Mouse (Mus musculus) erythroblast, embryonic 14.5 days (primary cell): ENCODE results near the gene Traip. TPM values are rescaled to one million over a fixed set of nuclear protein-coding genes. Genes with fewer than 3 reads are reported as not detected.

ENCODE experiments used
- H3K27me3 ChIP-seq: 2 replicates; pipeline ENCODE4 v1.6.1; 2012; ENCODE audit warnings: inconsistent platforms; ENCODE audit not compliant: control insufficient read depth
- H3K36me3 ChIP-seq: 2 replicates; pipeline ENCODE4 v1.6.1; 2012; ENCODE audit warnings: mild to moderate bottlenecking, inconsistent platforms; ENCODE audit not compliant: control insufficient read depth
- H3K4me1 ChIP-seq: 2 replicates; pipeline ENCODE4 v1.6.1; 2012; ENCODE audit warnings: inconsistent platforms; ENCODE audit not compliant: control insufficient read depth
- H3K4me3 ChIP-seq: replicated peaks from 2 replicates; pipeline ENCODE3; 2012; ENCODE audit warnings: moderate library complexity, mild to moderate bottlenecking, inconsistent platforms
- H3K9me3 ChIP-seq: 2 replicates; pipeline ENCODE4 v1.6.1; 2012; ENCODE audit warnings: low read length, inconsistent platforms, mixed read lengths; ENCODE audit not compliant: control insufficient read depth
- GATA1 ChIP-seq: IDR thresholded peaks from 2 replicates; pipeline ENCODE4 v1.6.1; 2012; ENCODE audit warnings: low read length, inconsistent platforms, mixed read lengths
- TAL1 ChIP-seq: IDR thresholded peaks from 3 replicates; pipeline ENCODE4 v1.6.1; 2012; ENCODE audit warnings: low read length, inconsistent platforms, mixed read lengths
- polyA plus RNA-seq: library from polyadenylated mRNA; stranded (reverse); fragments of >175 nt; gene quantifications from 2 replicates; pipeline ENCODE4 v1.2.3, GENCODE M21; 2012

Gene Traip
- polyA plus RNA-seq, 1 experiment, result 0.97 TPM

GRCm38 (mm10) chr9:107963700-107964099 is 13.8 kb downstream of the Traip start:
- Histone ChIP-seq H3K4me3 (no peak overlapping the region), H3K4me1 (peaks cover 25% of the 10 kb centered on the region), H3K9me3 (no peaks in the 10 kb centered on the region), H3K36me3 (peaks cover 99% of the 10 kb centered on the region), H3K27me3 (no peaks in the 10 kb centered on the region)
- TF ChIP-seq GATA1 (no peak), TAL1 (no peak)

- H3K9me3 ChIP-seq, result no peaks in the 10 kb centered on the region
- no peak overlapping the region for H3K4me3 ChIP-seq
- peaks cover 99% of the 10 kb centered on the region for H3K36me3 ChIP-seq
- TF ChIP-seq GATA1, result no peak
- no peak for TF ChIP-seq TAL1
- H3K4me1 ChIP-seq, result peaks cover 32% of the 10 kb centered on the region
- no peaks in the 10 kb centered on the region for H3K27me3 ChIP-seq
These were observed 14.7 kb downstream of the Traip start for GRCm38 (mm10) chr9:107964681-107965080.

DNA sequence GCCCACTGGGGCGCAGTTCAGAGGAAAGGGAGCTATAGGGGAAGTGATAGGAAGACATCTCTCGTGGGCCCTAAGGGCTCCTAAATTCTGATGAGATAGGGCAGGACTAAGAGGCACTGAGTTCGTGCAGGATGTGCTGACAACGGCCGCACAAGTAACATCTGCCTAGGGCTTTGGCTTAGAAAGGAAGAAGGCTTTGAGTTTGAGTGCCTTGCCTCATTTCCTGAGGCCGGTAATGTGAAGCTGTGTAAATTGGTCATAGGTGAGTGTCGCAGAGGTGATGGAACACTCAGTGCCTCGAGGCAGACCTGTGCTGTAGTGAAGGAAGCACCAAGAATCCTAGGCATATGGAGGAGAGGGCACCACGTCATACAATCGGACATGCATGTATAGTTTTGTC is 16.7 kb downstream of the Traip start:
- no peaks in the 10 kb centered on the region for H3K27me3 ChIP-seq
- H3K9me3 ChIP-seq, result no peaks in the 10 kb centered on the region
- peaks cover 52% of the 10 kb centered on the region for H3K4me1 ChIP-seq
- H3K36me3 ChIP-seq, result peaks cover 99% of the 10 kb centered on the region
- H3K4me3 ChIP-seq, result no peak overlapping the region
- TF ChIP-seq GATA1, result no peak
- no peak for TF ChIP-seq TAL1

GRCm38 (mm10) chr9:107967437-107967836 is 17.5 kb downstream of the Traip start:
- no peak for TF ChIP-seq GATA1
- TF ChIP-seq TAL1, result no peak
- Histone ChIP-seq H3K4me3 (no peak overlapping the region), H3K36me3 (peaks cover 99% of the 10 kb centered on the region), H3K4me1 (peaks cover 60% of the 10 kb centered on the region), H3K27me3 (no peaks in the 10 kb centered on the region), H3K9me3 (no peaks in the 10 kb centered on the region)

DNA sequence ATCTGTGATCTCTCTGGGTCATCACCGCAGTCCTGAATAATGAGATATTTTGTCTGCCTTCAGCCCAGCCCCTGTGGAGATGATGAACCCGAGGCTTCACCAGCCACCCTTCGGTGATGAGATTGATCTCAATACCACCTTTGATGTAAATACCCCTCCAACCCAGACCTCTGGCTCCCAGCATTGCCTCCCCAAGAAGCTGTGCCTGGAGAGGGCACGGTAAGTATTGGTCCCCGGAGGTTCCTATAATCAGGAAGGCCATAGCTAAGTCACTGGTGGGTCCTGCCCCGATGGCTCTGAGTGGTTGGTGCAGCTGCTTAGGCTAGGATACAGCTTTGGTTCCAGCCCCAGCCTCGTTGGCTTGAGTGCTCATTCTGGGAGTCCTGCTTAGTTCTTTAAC is 18.6 kb downstream of the Traip start:
- Histone ChIP-seq H3K36me3 (peaks cover 99% of the 10 kb centered on the region), H3K4me3 (no peak overlapping the region), H3K9me3 (no peaks in the 10 kb centered on the region), H3K27me3 (no peaks in the 10 kb centered on the region), H3K4me1 (peaks cover 69% of the 10 kb centered on the region)
- TF ChIP-seq GATA1, result no peak
- TF ChIP-seq TAL1, result no peak

DNA sequence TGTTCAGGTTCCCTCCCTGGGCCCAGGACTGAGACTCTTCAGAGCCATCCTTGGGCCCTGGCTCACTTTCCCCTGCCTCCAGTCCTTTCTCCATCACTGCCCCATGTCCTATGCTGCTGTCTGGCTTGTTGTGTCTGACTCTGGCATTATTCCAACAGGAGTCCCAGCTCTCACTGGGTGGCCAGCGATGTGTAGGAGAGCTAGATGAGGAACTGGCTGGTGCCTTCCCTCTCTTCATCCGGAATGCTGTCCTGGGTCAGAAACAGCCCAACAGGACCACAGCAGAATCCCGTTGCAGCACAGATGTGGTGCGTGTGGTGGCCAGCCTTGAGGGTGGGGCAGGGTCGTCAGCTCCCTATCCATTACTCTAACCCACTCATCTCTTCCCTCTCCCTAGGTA is 20.4 kb downstream of the Traip start:
- Histone ChIP-seq H3K36me3 (peaks cover 83% of the 10 kb centered on the region), H3K27me3 (no peaks in the 10 kb centered on the region), H3K4me3 (no peak overlapping the region), H3K4me1 (peaks cover 75% of the 10 kb centered on the region), H3K9me3 (no peaks in the 10 kb centered on the region)
- TF ChIP-seq GATA1 (no peak), TAL1 (no peak)

- TF ChIP-seq GATA1 (peak; percentile 94), TAL1 (peak; percentile 80)
- Histone ChIP-seq H3K36me3 (peaks cover 82% of the 10 kb centered on the region), H3K4me3 (peak overlapping the region; percentile 46), H3K9me3 (no peaks in the 10 kb centered on the region), H3K4me1 (peaks cover 81% of the 10 kb centered on the region), H3K27me3 (no peaks in the 10 kb centered on the region)
These were observed 22.0 kb downstream of the Traip start for GRCm38 (mm10) chr9:107971690-107972541.

DNA sequence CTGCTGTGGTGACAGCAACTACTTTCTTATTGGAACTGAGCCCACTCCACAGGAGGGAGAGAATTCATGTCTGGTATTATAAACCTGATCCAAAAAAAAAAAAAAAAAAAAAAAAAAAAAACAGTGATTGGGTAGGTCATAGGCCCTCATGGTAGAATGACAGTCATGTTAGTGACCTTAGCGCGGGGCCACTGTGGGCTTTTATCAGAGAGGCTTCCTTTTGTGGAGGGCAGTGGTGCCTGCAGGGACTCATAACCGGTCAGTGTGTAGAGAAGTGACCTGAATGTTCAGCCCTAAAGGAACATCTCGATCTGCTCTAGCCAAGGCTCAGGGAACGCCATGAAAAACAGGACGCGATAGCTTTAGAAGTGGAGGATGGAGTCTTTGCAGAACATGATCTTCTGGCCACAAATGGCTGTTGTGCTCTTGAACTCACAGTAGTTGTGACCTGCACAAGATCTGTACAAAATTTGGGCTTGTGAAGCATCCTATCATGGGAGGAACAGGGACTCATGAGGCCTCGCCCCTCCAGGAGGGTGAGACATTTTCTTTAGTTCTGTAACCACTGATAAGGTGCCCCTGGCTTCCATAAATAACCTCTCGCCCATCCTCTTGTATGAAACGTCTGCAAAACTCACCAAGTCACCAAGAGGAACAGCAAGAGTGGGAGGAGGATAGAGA is 24.7 kb downstream of the Traip start:
- Histone ChIP-seq H3K9me3 (no peaks in the 10 kb centered on the region), H3K4me1 (peaks cover 99% of the 10 kb centered on the region), H3K27me3 (no peaks in the 10 kb centered on the region), H3K36me3 (peaks cover 83% of the 10 kb centered on the region), H3K4me3 (peak overlapping the region; percentile 65)
- TF ChIP-seq GATA1 (peak; percentile 37; the same call in 1 of the 2 replicates), TAL1 (peak; percentile 45; the same call in 2 of the 3 replicates)
